Mouse (Mus musculus): ENCODE measurements around the gene Efs. TPM values are rescaled to one million over a fixed set of nuclear protein-coding genes. Genes with fewer than 3 reads are reported as not detected.
"Not testable (repeated sequence)": the region's sequence is repeated elsewhere in the genome, so short reads cannot be mapped to it uniquely, and the experiment has no call there.

The Efs gene
- polyA plus RNA-seq, 1 experiment from 2014 or later, result not detected

DNA sequence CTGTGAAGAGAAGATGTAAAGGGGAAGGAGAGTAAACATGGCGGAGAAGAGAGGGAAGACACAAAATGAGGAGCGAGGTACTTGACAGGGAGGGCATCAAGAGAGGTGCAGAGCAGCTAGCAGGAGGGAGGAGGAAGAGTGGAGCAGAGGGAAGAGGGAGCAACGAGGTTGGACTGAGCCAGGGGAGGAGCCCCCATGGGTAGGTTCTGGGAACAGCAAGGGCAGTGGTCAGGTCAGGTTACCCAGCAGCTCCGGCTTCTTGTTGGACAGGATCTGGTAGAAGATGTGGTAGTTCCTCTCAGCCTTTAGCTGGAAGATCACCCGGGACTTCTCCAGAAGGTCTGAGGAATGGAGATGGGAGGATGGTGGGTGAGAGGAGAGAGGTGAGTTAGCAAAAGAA lies 35.6 kb upstream of the Efs start:
- DNase-seq (ENCODE audit: low read depth, low spot score), result no peak
- in situ Hi-C loops (cut with MboI; ENCODE audit: low pct_unique_long_range_greater_than_20kb), result no loop called here
- ChIA-PET POLR2A (no interaction called here), CTCF (no interaction called here)
- TF ChIP-seq CTCF (IDR thresholded peaks at IDR 0.05), result no peak
- H3K27me3 ChIP-seq, result peaks cover 16% of the 10 kb centered on the region
- ATAC-seq, result no peak

GRCm38 (mm10) chr14:54960769-54961168 lies 34.8 kb upstream of the Efs start:
- peaks cover 12% of the 10 kb centered on the region for H3K27me3 ChIP-seq
- ChIA-PET CTCF (no interaction called here), POLR2A (no interaction called here)
- in situ Hi-C loops (cut with MboI; ENCODE audit: low pct_unique_long_range_greater_than_20kb), result no loop called here
- DNase-seq (ENCODE audit: low read depth, low spot score), result no peak
- TF ChIP-seq CTCF (IDR thresholded peaks at IDR 0.05), result no peak
- no peak for ATAC-seq

DNA sequence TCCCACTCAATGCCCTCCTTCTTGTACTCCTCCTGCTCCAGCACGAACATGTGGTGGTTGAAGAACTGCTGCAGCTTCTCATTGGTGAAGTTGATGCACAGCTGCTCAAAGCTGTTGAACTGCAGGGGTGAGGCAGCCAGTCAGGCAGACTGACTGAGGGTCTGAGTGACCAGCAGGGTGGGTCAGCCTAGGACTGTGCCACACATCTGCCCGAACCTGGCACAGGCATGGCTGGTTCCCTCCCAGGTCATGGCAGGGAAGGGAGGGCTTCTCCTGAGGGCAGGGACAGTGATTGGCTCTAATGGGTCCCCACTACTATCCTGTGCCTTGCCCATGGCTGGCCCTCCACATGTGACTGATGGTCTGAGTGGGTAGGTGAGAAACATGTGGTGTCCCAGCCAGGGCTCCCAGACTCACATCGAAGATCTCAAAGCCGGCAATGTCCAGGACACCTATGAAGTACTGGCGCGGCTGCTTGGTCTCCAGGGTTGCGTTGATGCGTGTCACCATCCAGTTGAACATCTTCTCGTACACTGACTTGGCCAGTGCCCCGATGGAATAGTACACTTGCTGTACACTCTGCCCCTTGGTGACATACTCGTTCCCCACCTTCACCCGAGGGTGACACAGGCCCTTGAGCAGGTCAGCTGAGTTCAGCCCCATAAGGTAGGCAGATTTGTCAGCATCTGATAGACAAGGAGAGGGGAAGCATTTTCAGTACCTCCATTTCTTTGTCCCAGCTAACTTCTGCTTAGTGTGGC lies 34.1 kb upstream of the Efs start:
- ATAC-seq; POLR2A ChIA-PET; in situ Hi-C loops (cut with MboI; ENCODE audit: low pct_unique_long_range_greater_than_20kb): not testable (repeated sequence)

GRCm38 (mm10) chr14:54959197-54959596 lies 33.3 kb upstream of the Efs start:
- no peak for TF ChIP-seq CTCF (IDR thresholded peaks at IDR 0.05)
- in situ Hi-C loops (cut with MboI; ENCODE audit: low pct_unique_long_range_greater_than_20kb), result no loop called here
- H3K27me3 ChIP-seq, result peaks cover 4% of the 10 kb centered on the region
- CTCF ChIA-PET, result interaction anchor here (1.2 kb wide), 1 partner anchor 13 kb away, joined by 3 read pairs; no protein-coding TSS in a partner anchor
- no peak for ATAC-seq
- POLR2A ChIA-PET, result no interaction called here
- DNase-seq (ENCODE audit: low read depth, low spot score), result no peak

More for the DNA sequence above, 34.1 kb upstream of the Efs start:
- DNase-seq (ENCODE audit: low read depth, low spot score); CTCF ChIA-PET; H3K27me3 ChIP-seq: not testable (repeated sequence)

GRCm38 (mm10) chr14:54958503-54958902 lies 32.6 kb upstream of the Efs start:
- in situ Hi-C loops (cut with MboI; ENCODE audit: low pct_unique_long_range_greater_than_20kb), result no loop called here
- POLR2A ChIA-PET, result no interaction called here
- H3K27me3 ChIP-seq, result peaks cover 3% of the 10 kb centered on the region
- no peak for DNase-seq (ENCODE audit: low read depth, low spot score)
- no peak for TF ChIP-seq CTCF (IDR thresholded peaks at IDR 0.05)
- no peak for ATAC-seq
- CTCF ChIA-PET, result interaction anchor here (1.2 kb wide), 1 partner anchor 13 kb away, joined by 3 read pairs; no protein-coding TSS in a partner anchor

DNA sequence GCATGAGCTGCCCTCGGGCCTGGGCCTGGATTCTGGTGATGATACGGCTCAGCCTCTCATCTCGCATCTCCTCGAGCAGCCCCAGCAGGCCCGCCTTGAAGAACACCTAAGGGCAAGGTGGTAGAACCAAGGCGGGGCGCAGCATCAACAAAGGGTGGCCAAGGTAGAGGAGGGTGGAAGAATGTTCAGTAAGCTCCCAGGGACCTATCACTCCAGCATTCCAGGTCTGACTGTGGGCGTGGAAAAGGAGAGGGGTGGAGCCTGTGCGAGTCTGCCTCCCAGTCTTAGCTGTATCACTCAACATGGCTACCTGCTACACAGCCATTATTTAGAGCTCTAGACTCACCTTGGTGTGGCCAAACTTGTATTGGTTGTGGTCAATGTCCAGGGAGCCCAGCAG lies 30.6 kb upstream of the Efs start:
- no peak for DNase-seq (ENCODE audit: low read depth, low spot score)
- in situ Hi-C loops (cut with MboI; ENCODE audit: low pct_unique_long_range_greater_than_20kb), result no loop called here
- ATAC-seq, result no peak
- H3K27me3 ChIP-seq, result peaks cover 12% of the 10 kb centered on the region
- CTCF ChIA-PET, result no interaction called here
- no peak for TF ChIP-seq CTCF (IDR thresholded peaks at IDR 0.05)
- POLR2A ChIA-PET, result no interaction called here

DNA sequence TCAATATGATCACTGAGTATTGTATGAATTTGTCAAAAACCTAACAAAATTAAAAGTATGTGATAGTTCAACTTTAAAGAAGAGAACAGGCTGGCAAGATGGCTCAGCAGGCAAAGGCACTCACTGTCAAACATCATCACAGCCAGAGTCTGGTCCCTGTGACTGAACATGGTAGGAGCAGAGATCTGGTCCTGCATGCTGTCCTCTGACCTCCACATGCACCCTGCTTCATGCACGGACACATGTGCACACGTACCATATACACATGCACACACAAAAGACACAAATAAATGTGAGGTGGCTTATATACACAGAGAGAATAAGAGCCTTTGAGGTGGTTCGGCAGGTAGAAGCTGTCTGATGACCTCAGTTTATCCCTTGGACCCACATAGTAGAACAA lies 29.6 kb upstream of the Efs start:
- in situ Hi-C loops (cut with MboI; ENCODE audit: low pct_unique_long_range_greater_than_20kb), result no loop called here
- ATAC-seq (no peak), DNase-seq (ENCODE audit: low read depth, low spot score) (no peak)
- TF ChIP-seq CTCF (IDR thresholded peaks at IDR 0.05), result no peak
- peaks cover 12% of the 10 kb centered on the region for H3K27me3 ChIP-seq
- ChIA-PET CTCF (no interaction called here), POLR2A (no interaction called here)

DNA sequence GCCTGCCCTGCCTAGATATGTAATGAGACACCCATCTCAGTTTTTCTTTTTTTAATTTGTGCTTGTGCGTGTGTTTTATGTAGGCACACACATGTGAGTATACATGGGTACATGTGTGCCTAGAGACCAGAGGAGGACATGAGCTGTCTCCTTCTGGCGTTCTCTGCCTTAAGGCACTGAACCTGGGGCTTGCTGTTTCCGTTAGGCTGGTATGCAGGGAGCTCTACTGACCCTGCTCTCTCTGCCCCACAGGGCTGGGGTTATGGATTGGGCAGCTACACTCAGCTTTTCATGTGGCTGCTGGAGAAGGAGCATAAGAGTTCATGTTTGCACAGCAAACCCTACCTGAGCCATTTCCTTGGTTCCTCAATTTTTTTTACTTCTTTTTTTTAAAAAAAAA lies 28.5 kb upstream of the Efs start:
- ATAC-seq (no peak), DNase-seq (ENCODE audit: low read depth, low spot score) (no peak)
- ChIA-PET CTCF (no interaction called here), POLR2A (no interaction called here)
- no peak for TF ChIP-seq CTCF (IDR thresholded peaks at IDR 0.05)
- peaks cover 12% of the 10 kb centered on the region for H3K27me3 ChIP-seq
- in situ Hi-C loops (cut with MboI; ENCODE audit: low pct_unique_long_range_greater_than_20kb), result no loop called here

DNA sequence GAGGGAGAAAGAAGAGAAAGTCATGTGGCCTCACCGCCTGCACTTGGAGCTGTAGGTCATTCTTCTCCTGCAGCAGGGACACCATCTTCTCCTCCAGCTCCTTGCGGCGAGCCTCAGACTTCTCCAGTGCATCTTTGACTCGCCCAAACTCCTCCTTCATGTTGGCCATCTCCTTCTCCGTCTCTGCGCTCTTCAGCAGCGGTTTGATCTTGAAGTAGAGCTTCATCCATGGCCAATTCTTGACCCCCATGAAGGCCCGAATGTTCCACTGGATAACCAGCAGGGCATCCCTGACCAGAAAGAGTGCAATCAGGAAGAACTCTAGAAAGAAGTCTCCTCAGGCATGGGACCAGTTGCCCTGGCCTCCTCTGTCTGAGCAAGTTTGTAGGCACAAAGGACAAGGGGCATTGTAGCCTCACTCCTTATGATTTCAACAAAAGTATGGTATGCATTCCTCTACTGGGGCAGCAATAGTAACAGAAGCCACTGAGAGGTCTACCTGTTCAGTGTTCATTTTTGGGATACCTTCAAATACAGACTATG lies 27.8 kb upstream of the Efs start:
- POLR2A ChIA-PET, result no interaction called here
- in situ Hi-C loops (cut with MboI; ENCODE audit: low pct_unique_long_range_greater_than_20kb), result no loop called here
- no peak for TF ChIP-seq CTCF (IDR thresholded peaks at IDR 0.05)
- DNase-seq (ENCODE audit: low read depth, low spot score) (no peak), ATAC-seq (no peak)
- H3K27me3 ChIP-seq, result peaks cover 12% of the 10 kb centered on the region
- CTCF ChIA-PET, result no interaction called here

GRCm38 (mm10) chr14:54951587-54951986 lies 25.7 kb upstream of the Efs start:
- in situ Hi-C loops (cut with MboI; ENCODE audit: low pct_unique_long_range_greater_than_20kb), result no loop called here

GRCm38 (mm10) chr14:54950493-54950892 lies 24.6 kb upstream of the Efs start:
- ChIA-PET POLR2A (no interaction called here), CTCF (interaction anchor here (1.4 kb wide), 1 partner anchor 11 kb away, joined by 5 read pairs; no protein-coding TSS in a partner anchor)
- DNase-seq (ENCODE audit: low read depth, low spot score), result no peak
- peaks cover 12% of the 10 kb centered on the region for H3K27me3 ChIP-seq
- ATAC-seq, result no peak
- no peak for TF ChIP-seq CTCF (IDR thresholded peaks at IDR 0.05)
- in situ Hi-C loops (cut with MboI; ENCODE audit: low pct_unique_long_range_greater_than_20kb), result no loop called here

More at GRCm38 (mm10) chr14:54951587-54951986, 25.7 kb upstream of the Efs start:
- ATAC-seq (no peak), DNase-seq (ENCODE audit: low read depth, low spot score) (no peak)
- POLR2A ChIA-PET, result no interaction called here
- peaks cover 12% of the 10 kb centered on the region for H3K27me3 ChIP-seq
- CTCF ChIA-PET, result no interaction called here
- no peak for TF ChIP-seq CTCF (IDR thresholded peaks at IDR 0.05)
